Mouse (Mus musculus) liver, adult 2 months (tissue): ENCODE measurements at regions not wholly inside any gene's neighbourhood (a gene's known extent, or its start where the extent isn't known, plus 50 kb on each side); places are given as distances from the start of the nearest gene placed in this dataset.
"Not testable (repeated sequence)": the region's sequence is repeated elsewhere in the genome, so short reads cannot be mapped to it uniquely, and the experiment has no call there.

Experiments used
- CTCF ChIP-seq: fragments of 200-500 bp; IDR thresholded peaks from 2 replicates; pipeline ENCODE4 v1.5.1; 2011; ENCODE audit warnings: low read depth, low read length, control low read depth
- POLR2A ChIP-seq: fragments of 200-500 bp; IDR thresholded peaks from 2 replicates; pipeline ENCODE4 v1.6.1; 2011; ENCODE audit warnings: low read length, control low read depth; ENCODE audit not compliant: insufficient read depth; ENCODE audit errors: extremely low read depth

DNA sequence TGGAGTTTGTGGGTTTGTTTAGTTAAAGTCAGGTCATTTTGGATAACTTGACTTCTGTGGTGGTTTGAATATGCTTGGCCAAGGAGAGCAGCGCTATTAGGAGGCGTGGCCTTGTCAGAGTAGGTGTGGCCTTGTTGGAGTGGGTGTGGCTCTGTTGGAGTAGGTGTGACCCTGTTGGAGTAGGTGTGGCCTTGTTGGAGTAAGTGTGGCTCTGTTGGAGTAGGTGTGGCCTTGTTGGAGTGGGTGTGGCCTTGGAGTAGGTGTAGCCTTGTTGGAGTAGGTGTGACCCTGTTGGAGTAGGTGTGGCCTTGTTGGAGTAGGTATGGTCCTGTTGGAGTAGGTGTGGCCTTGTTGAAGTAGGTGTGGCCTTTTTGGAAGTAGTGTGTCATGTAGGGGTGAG lies 88.4 kb upstream of the Slc38a2 start:
- TF ChIP-seq CTCF, POLR2A: not testable (repeated sequence)
